Mouse (Mus musculus) CH12.LX (cell line): Measurements from ENCODE around the gene Gm5460.

Source experiments
- CTCF ChIP-seq, 2 experiments: IDR thresholded peaks in 1 of 2; conservative IDR thresholded peaks in 1 of 2; 2 replicates each; pipeline ENCODE4 v1.5.1; 2011 to 2012; ENCODE audit warnings: low read depth in 2 of 2, low read length in 2 of 2, improper control_type of control experiment in 1 of 2, inconsistent platforms in 1 of 2, mild to moderate bottlenecking in 1 of 2, moderate library complexity in 1 of 2
- EP300 ChIP-seq: IDR thresholded peaks from 2 replicates; pipeline ENCODE4 v1.6.1; 2011; ENCODE audit warnings: low read length, improper control_type of control experiment
- JUN ChIP-seq: IDR thresholded peaks from 2 replicates; pipeline ENCODE4 v1.6.1; 2011; ENCODE audit warnings: low read depth, mild to moderate bottlenecking, low read length, improper control_type of control experiment, moderate library complexity; ENCODE audit not compliant: insufficient read depth
- JUND ChIP-seq: conservative IDR thresholded peaks from 2 replicates; pipeline ENCODE4 v1.6.1; 2011; ENCODE audit warnings: low read depth, low read length, improper control_type of control experiment
- MAFK ChIP-seq: IDR thresholded peaks from 2 replicates; pipeline ENCODE4 v1.6.1; 2011; ENCODE audit warnings: low read length, improper control_type of control experiment; ENCODE audit not compliant: insufficient replicate concordance
- MAX ChIP-seq: IDR thresholded peaks from 2 replicates; pipeline ENCODE4 v1.6.1; 2011; ENCODE audit warnings: low read length, improper control_type of control experiment
- NRF1 ChIP-seq: IDR thresholded peaks from 2 replicates; pipeline ENCODE4 v1.6.1; 2014; ENCODE audit warnings: low read depth, mild to moderate bottlenecking, inconsistent platforms, low read length, improper control_type of control experiment, moderate library complexity
- POLR2A ChIP-seq: IDR thresholded peaks from 2 replicates; pipeline ENCODE4 v1.6.1; 2011; ENCODE audit warnings: low read depth, mild to moderate bottlenecking, improper control_type of control experiment, low read length
- RAD21 ChIP-seq: IDR thresholded peaks from 2 replicates; pipeline ENCODE4 v1.6.1; 2011; ENCODE audit warnings: low read depth, mild to moderate bottlenecking, low read length, improper control_type of control experiment, moderate library complexity
- SIN3A ChIP-seq: IDR thresholded peaks from 2 replicates; pipeline ENCODE4 v1.6.1; 2012; ENCODE audit warnings: low read length, improper control_type of control experiment, inconsistent platforms
- USF1 ChIP-seq: IDR thresholded peaks from 2 replicates; pipeline ENCODE4 v1.6.1; 2014; ENCODE audit warnings: low read depth, mild to moderate bottlenecking, inconsistent platforms, low read length, improper control_type of control experiment
- ZKSCAN1 ChIP-seq: IDR thresholded peaks from 2 replicates; pipeline ENCODE4 v1.6.1; 2012; ENCODE audit warnings: low read depth, inconsistent platforms, low read length, improper control_type of control experiment, borderline replicate concordance
- ZNF384 ChIP-seq: IDR thresholded peaks from 2 replicates; pipeline ENCODE4 v1.6.1; 2012; ENCODE audit warnings: low read depth, low read length, improper control_type of control experiment, inconsistent platforms

DNA sequence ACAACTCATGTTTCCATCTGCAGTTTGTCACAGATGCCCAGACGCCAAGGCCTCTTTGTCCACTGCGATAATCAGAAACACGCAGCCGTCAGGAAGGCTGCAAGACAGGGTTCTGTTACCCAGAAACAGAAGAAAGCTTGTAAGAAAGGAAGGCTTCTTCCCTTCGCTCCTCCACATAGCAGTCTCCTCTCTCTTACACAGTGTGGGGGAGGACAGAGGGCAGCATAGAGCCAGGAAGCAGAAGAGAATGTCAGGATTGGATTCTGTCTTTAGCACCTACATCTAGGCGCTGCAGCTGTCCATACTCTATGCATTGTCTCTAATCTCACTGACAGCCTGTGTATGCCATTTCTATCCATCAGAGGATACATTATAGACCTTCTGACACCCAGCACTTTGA, 19.1 kb upstream of the Gm5460 start:
- TF ChIP-seq EP300 (no peak), MAX (no peak), SIN3A (no peak), CTCF (conservative IDR thresholded peaks at IDR 0.05 in 1 of 2, IDR thresholded peaks at IDR 0.05 in 1 of 2; ENCODE audit: low read depth in 2 of 2, low read length in 2 of 2) (no peak), ZNF384 (no peak), USF1 (no peak), ZKSCAN1 (no peak), RAD21 (no peak), JUN (no peak), JUND (no peak), MAFK (no peak), POLR2A (no peak), NRF1 (no peak)
